Mouse (Mus musculus) myocyte (in vitro differentiated cells): ENCODE data around the gene Tex21. TPM values are rescaled to one million over a fixed set of nuclear protein-coding genes. Genes with fewer than 3 reads are reported as not detected.
"Not testable (repeated sequence)": the region's sequence is repeated elsewhere in the genome, so short reads cannot be mapped to it uniquely, and the experiment has no call there.

Experiments used
- H3K27me3 ChIP-seq: one replicate; pipeline ENCODE4 v1.6.1; 2011; ENCODE audit not compliant: control insufficient read depth, insufficient read depth, insufficient read length
- H3K36me3 ChIP-seq: one replicate; pipeline ENCODE4 v1.6.1; 2011; ENCODE audit not compliant: control insufficient read depth, insufficient read depth
- H3K4me2 ChIP-seq: one replicate; pipeline ENCODE4 v1.6.1; 2011; ENCODE audit warnings: low read depth, control low read depth
- H3K4me3 ChIP-seq: one replicate; pipeline ENCODE4 v1.5.1; 2011; ENCODE audit warnings: mild to moderate bottlenecking, control low read depth, moderate library complexity
- H3K79me2 ChIP-seq: one replicate; pipeline ENCODE4 v1.6.1; 2011; ENCODE audit not compliant: control insufficient read depth, insufficient read depth
- H3ac ChIP-seq: one replicate; pipeline ENCODE4 v1.6.1; 2011; ENCODE audit not compliant: control insufficient read depth, insufficient read length
- CEBPB ChIP-seq: IDR thresholded peaks from 2 replicates; pipeline ENCODE4 v1.6.1; 2011; ENCODE audit warnings: mild to moderate bottlenecking, moderate library complexity; ENCODE audit not compliant: poor library complexity, insufficient read depth, severe bottlenecking
- E2F4 ChIP-seq: IDR thresholded peaks from one replicate; pipeline ENCODE4 v1.6.1; 2011; ENCODE audit warnings: mild to moderate bottlenecking, control low read depth, moderate library complexity; ENCODE audit not compliant: insufficient read depth
- MAX ChIP-seq: IDR thresholded peaks from one replicate; pipeline ENCODE4 v1.6.1; 2011; ENCODE audit warnings: low read depth, mild to moderate bottlenecking, control low read depth
- MYOD1 ChIP-seq, 3 experiments: IDR thresholded peaks; one replicate each; pipeline ENCODE4 v1.6.1; 2011; ENCODE audit warnings: control low read depth in 2 of 3, low read depth in 2 of 3, mild to moderate bottlenecking in 2 of 3, moderate library complexity in 1 of 3; ENCODE audit not compliant: insufficient read length in 2 of 3, control insufficient read depth in 1 of 3
- MYOG ChIP-seq, 3 experiments: IDR thresholded peaks; one replicate each; pipeline ENCODE4 v1.6.1; 2011; ENCODE audit warnings: control low read depth in 2 of 3, low read depth in 2 of 3, mild to moderate bottlenecking in 2 of 3; ENCODE audit not compliant: insufficient read length in 2 of 3, control insufficient read depth in 1 of 3, insufficient read depth in 1 of 3
- POLR2A ChIP-seq: IDR thresholded peaks from one replicate; pipeline ENCODE4 v1.6.1; 2011; ENCODE audit warnings: low read depth, mild to moderate bottlenecking, control low read depth, moderate library complexity; ENCODE audit not compliant: insufficient read length
- POLR2AphosphoS2 ChIP-seq: IDR thresholded peaks from one replicate; pipeline ENCODE4 v1.6.1; 2011; ENCODE audit warnings: low read depth, control low read depth; ENCODE audit not compliant: insufficient read length
- REST ChIP-seq: IDR thresholded peaks from one replicate; pipeline ENCODE4 v1.6.1; 2011; ENCODE audit warnings: mild to moderate bottlenecking, control low read depth, moderate library complexity; ENCODE audit not compliant: insufficient read depth, insufficient read length
- SRF ChIP-seq: IDR thresholded peaks from one replicate; pipeline ENCODE4 v1.6.1; 2011; ENCODE audit warnings: low read depth; ENCODE audit not compliant: control insufficient read depth, insufficient read length
- TCF12 ChIP-seq: IDR thresholded peaks from one replicate; pipeline ENCODE4 v1.6.1; 2011; ENCODE audit warnings: mild to moderate bottlenecking, control low read depth; ENCODE audit not compliant: poor library complexity, insufficient read depth, severe bottlenecking
- TCF3 ChIP-seq: IDR thresholded peaks from one replicate; pipeline ENCODE4 v1.6.1; 2011; ENCODE audit warnings: low read depth, control low read depth; ENCODE audit not compliant: insufficient read length
- USF1 ChIP-seq: IDR thresholded peaks from one replicate; pipeline ENCODE4 v1.6.1; 2011; ENCODE audit warnings: low read depth, mild to moderate bottlenecking, control low read depth, moderate library complexity
- polyA plus RNA-seq: library from polyadenylated mRNA; unstranded; fragments of >200 nt; fragmentation: generic; extraction: Trizol; gene quantifications from one replicate; pipeline ENCODE4 v1.2.1, GENCODE M21; 2012; ENCODE audit warnings: missing spikeins

Gene Tex21
- polyA plus RNA-seq, 1 experiment: not detected

DNA sequence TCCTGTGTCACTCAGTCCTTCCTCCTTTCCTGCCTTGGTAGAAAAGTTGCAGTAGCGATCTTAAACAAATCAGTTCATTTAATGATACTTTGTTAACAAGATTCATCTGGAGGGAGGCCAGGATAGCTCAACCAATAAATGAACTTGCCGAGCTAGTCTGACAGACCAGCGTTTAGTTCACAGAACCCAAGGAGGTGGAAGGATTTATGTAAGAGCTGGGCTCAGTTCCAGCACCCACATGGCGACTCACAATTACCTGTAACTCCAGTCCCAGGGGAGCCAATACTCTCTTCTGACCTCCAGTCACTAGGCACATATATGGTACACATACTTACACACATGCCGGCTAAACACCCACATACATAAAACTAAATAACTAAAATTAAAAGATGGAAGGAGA is 67.5 kb downstream of the Tex21 start:
- H3K79me2 ChIP-seq: no peaks in the 10 kb centered on the region
- H3K4me3 ChIP-seq: no peak overlapping the region
- no peaks in the 10 kb centered on the region for H3K27me3 ChIP-seq
- TF ChIP-seq E2F4 (no peak), MYOG (IDR thresholded peaks at IDR 0.05; ENCODE audit: control insufficient read depth in 1 of 3, insufficient read depth in 1 of 3, insufficient read length in 2 of 3, low read depth in 2 of 3) (no peak), CEBPB (no peak), MAX (no peak), TCF12 (no peak), SRF (no peak), TCF3 (no peak), REST (no peak), MYOD1 (IDR thresholded peaks at IDR 0.05; ENCODE audit: control insufficient read depth in 1 of 3, insufficient read length in 2 of 3, low read depth in 2 of 3) (no peak), USF1 (no peak), POLR2A (no peak), POLR2AphosphoS2 (no peak)
- no peaks in the 10 kb centered on the region for H3K36me3 ChIP-seq
- no peak overlapping the region for H3K4me2 ChIP-seq
- H3ac ChIP-seq: no peak overlapping the region

DNA sequence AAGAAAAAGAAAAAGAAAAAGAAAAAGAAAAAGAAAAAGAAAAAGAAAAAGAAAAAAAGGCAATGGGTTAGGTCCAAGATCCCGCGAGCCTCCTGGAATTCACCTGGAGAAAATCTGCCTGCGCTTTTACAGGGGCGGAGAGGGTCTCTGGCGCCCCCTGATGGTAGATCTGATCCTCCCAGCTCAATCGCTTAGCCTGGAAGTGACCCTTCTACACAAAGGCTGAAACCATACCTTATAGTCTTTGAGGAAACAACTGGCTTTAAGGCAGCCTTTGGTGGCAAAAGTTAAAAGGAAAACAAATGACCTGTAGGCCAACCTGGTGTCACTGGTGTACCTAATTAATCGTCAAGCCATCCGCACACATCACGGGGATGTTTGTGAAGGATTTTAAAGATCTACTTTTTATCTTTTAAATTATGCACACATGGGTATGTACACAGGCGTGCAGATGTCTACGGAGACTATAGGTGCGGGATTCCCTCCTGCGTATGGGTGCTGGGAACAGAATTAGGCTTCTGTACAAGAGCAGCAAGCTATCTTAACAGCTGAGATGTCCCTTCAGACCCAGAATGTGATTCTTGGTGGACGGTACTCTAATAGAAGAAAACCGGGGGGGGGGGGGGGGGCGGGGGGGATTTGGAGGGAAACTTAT is 68.6 kb downstream of the Tex21 start:
- peak overlapping the region; percentile 7 for H3K4me3 ChIP-seq
- no peaks in the 10 kb centered on the region for H3K79me2 ChIP-seq
- H3K4me2 ChIP-seq: peak overlapping the region; percentile 97
- no peaks in the 10 kb centered on the region for H3K36me3 ChIP-seq
- no peak for TF ChIP-seq SRF
- no peak for TF ChIP-seq POLR2AphosphoS2
- H3K27me3 ChIP-seq: no peaks in the 10 kb centered on the region
- no peak overlapping the region for H3ac ChIP-seq

DNA sequence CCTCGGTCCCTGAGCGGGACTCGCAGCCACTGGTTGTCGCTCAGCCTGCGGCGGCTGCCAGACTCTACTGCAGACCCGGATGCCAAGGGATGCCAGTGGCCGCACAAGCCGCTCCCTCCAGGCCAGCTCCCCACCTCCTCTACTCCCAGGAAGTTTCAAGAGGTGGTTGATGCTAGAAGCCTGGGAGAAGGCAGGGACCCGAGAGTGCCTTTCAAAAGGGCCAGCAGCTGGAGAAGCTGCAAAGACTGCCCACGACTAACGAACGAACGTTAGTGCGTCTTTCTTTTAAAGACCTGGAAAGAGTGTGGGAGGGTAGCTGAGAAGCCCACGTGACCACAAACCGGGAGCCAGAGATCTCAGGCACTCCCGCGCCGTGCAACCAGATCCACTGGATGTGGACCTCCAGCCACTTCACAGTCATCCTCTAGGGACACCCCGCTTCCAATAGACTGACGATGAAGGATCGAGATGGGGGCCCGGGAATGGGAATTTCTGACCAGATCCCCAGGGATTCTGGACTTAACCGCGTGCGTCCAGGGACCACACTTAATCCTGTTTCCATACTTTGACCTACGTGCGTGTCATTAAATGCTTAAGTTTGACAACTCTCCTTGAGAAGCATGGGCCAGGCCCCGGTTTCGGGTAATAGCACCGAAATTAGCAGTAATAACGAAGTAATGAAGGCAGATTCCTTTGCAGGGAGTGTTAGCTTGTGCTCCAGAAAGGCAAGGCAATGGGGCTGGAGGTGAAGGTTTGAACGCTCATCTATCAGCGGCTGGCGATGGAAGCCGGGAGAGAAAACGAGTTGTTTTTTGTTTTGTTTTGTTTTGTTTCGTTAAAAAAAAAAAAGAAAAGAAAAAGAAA is 69.3 kb downstream of the Tex21 start, which contains the start of gene Esr2:
Esr2 (minus strand) TSS at position 260 of the 864 bp plus-strand sequence.
- H3K27me3 ChIP-seq: no peaks in the 10 kb centered on the region
- H3K79me2 ChIP-seq: no peaks in the 10 kb centered on the region
- peak within 1 kb of the TSS; percentile 7 for H3K4me3 ChIP-seq
- peak within 1 kb of the TSS; percentile 97 for H3K4me2 ChIP-seq
- H3ac ChIP-seq: no peak within 1 kb of the TSS
- TF ChIP-seq E2F4 (no peak), USF1 (peak; percentile 79)
- H3K36me3 ChIP-seq: no peaks in the 10 kb centered on the region

DNA sequence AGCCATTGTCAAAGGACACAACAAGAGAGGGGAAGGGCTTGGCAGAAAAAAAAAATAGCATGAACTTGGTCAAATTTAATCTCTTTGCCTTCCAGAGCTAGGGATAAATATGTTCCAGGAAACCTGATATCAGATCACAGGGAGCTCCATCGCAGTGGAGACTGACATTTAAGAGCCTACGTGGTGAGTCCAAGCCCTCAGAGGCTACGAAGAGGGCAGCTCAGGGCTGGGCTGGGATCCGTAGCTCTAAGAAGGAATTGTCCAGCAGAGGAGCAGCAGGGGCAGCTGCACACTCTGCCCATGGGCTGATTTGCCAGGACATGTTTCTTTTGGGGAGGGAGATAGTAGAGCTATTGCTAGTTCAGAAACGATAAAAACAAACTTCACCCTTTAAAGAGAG is 80.9 kb downstream of the Tex21 start:
- Histone ChIP-seq H3K4me2 (no peak overlapping the region), H3K4me3 (no peak overlapping the region), H3K79me2 (no peaks in the 10 kb centered on the region), H3ac (no peak overlapping the region), H3K36me3 (no peaks in the 10 kb centered on the region), H3K27me3 (no peaks in the 10 kb centered on the region)
- TF ChIP-seq TCF3: no peak
- TF ChIP-seq POLR2AphosphoS2: no peak
- no peak for TF ChIP-seq E2F4
- no peak for TF ChIP-seq MAX
- TF ChIP-seq CEBPB: no peak
- TF ChIP-seq MYOG (IDR thresholded peaks at IDR 0.05; ENCODE audit: control insufficient read depth in 1 of 3, insufficient read depth in 1 of 3, insufficient read length in 2 of 3, low read depth in 2 of 3): no peak
- no peak for TF ChIP-seq REST
- no peak for TF ChIP-seq USF1
- no peak for TF ChIP-seq MYOD1 (IDR thresholded peaks at IDR 0.05; ENCODE audit: control insufficient read depth in 1 of 3, insufficient read length in 2 of 3, low read depth in 2 of 3)
- no peak for TF ChIP-seq TCF12
- no peak for TF ChIP-seq POLR2A
- TF ChIP-seq SRF: no peak

DNA sequence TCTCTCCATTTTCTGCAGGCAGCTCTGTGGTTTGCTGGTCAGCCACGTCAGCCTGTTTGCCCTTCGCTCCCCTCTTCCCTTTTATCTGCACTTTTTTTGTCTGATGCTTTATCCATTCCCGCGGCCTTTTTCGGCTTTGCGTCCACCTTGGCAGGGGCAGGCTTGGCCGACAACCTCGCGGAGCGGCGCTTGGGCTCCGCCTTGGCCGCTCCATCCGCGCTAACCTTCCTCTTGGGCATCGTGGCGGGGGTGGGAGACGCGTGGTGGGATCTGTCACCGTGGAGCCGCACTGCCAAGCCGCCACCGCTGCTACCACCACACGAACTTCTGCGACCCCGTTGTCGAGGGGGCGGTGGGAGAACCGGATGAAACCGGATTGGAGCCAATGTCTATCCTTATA is 94.2 kb downstream of the Tex21 start:
- not testable (repeated sequence) for H3K79me2 ChIP-seq, H3K36me3 ChIP-seq, H3K27me3 ChIP-seq, H3ac ChIP-seq, H3K4me3 ChIP-seq
- H3K4me2 ChIP-seq: peak overlapping the region; percentile 12

Other genes starting within 250 kb of the Tex21 start
- 0.02 TPM for gene Esr2, start 69.5 kb downstream of the Tex21 start, polyA plus RNA-seq
- gene Mthfd1, start 8.6 kb upstream of the Tex21 start, polyA plus RNA-seq: 31.8 TPM
- gene Akap5, start 78.1 kb upstream of the Tex21 start, polyA plus RNA-seq: 0.02 TPM
- 6.1 TPM for gene Zbtb25, start 122.9 kb upstream of the Tex21 start, polyA plus RNA-seq
- gene Zbtb1, start 123.5 kb upstream of the Tex21 start, polyA plus RNA-seq: 1.7 TPM
- gene Hspa2, start 157.4 kb upstream of the Tex21 start, polyA plus RNA-seq: 13.4 TPM
- not detected for gene Ppp1r36, start 170.8 kb upstream of the Tex21 start, polyA plus RNA-seq